Mouse (Mus musculus) midbrain, embryonic 12.5 days (tissue): ENCODE results near the gene 1600002K03Rik. TPM values are rescaled to one million over a fixed set of nuclear protein-coding genes. Genes with fewer than 3 reads are reported as not detected.

Experiments
- ATAC-seq: fragments of 200-750 bp; cut with Nextera tagmentation; 2 replicates; pipeline ENCODE4 v1.8.0; 2017; ENCODE audit warnings: low read depth, moderate TSS enrichment, moderate library complexity; ENCODE audit not compliant: low FRiP score
- H3K27ac ChIP-seq: fragments of 300-500 bp; sonication (generic); replicated peaks from 2 replicates; pipeline ENCODE4 v1.5.1; 2016; ENCODE audit warnings: mild to moderate bottlenecking
- H3K27me3 ChIP-seq: fragments of 300-500 bp; sonication (generic); 2 replicates; pipeline ENCODE4 v1.6.1; 2016; ENCODE audit warnings: mild to moderate bottlenecking
- H3K36me3 ChIP-seq: fragments of 300-500 bp; sonication (generic); 2 replicates; pipeline ENCODE4 v1.6.1; 2016
- H3K4me1 ChIP-seq: fragments of 300-500 bp; sonication (generic); 2 replicates; pipeline ENCODE4 v1.6.1; 2016
- H3K4me2 ChIP-seq: fragments of 300-500 bp; sonication (generic); replicated peaks from 2 replicates; pipeline ENCODE4 v1.6.1; 2016; ENCODE audit warnings: mild to moderate bottlenecking, moderate library complexity
- H3K4me3 ChIP-seq: fragments of 300-500 bp; sonication (generic); 2 replicates; pipeline ENCODE4 v1.5.1; 2016; ENCODE audit warnings: mild to moderate bottlenecking
- H3K9ac ChIP-seq: fragments of 300-500 bp; sonication (generic); replicated peaks from 2 replicates; pipeline ENCODE4 v1.6.1; 2016; ENCODE audit warnings: mild to moderate bottlenecking, moderate library complexity
- H3K9me3 ChIP-seq: fragments of 300-500 bp; sonication (generic); 2 replicates; pipeline ENCODE4 v1.6.1; 2016; ENCODE audit warnings: mild to moderate bottlenecking
- WGBS: fragments of 180-500 bp; shearing (Covaris S2); methylation state at CpG from one replicate; pipeline ENCODE4 v1.1.7; 2016; 5-methylcytosine and 5-hydroxymethylcytosine counted together
- polyA plus RNA-seq: library from polyadenylated mRNA; unstranded; fragments of >200 nt; fragmentation: Nextera tagmentation; extraction: Ambion mirVana; gene quantifications from 2 replicates; pipeline ENCODE4 v1.2.1, GENCODE M21; 2016

The 1600002K03Rik gene
- polyA plus RNA-seq, 1 experiment from 2014 or later: 12.9 TPM

- Histone ChIP-seq H3K4me1 (peaks cover 60% of the 10 kb centered on the region), H3K27ac (no peak overlapping the region), H3K9ac (peak overlapping the region; percentile 86), H3K36me3 (peaks cover 39% of the 10 kb centered on the region), H3K4me3 (peak overlapping the region; percentile 66), H3K9me3 (no peaks in the 10 kb centered on the region), H3K27me3 (peaks cover 60% of the 10 kb centered on the region), H3K4me2 (peak overlapping the region; percentile 95)
- 14% methylated on average over 49 of the region's 49 CpGs for WGBS
- no peak for ATAC-seq
Measured at GRCm38 (mm10) chr10:80136179-80136951, 36.4 kb upstream of the 1600002K03Rik start.

GRCm38 (mm10) chr10:80136952-80137625 lies 35.7 kb upstream of the 1600002K03Rik start:
- Histone ChIP-seq H3K9me3 (no peaks in the 10 kb centered on the region), H3K27ac (peak overlapping the region; percentile 91), H3K27me3 (peaks cover 52% of the 10 kb centered on the region), H3K36me3 (peaks cover 32% of the 10 kb centered on the region), H3K4me3 (peak overlapping the region; percentile 66), H3K4me1 (peaks cover 57% of the 10 kb centered on the region), H3K9ac (peak overlapping the region; percentile 86), H3K4me2 (peak overlapping the region; percentile 95)
- no peak for ATAC-seq
- WGBS: 3% methylated on average over 28 of the region's 29 CpGs

GRCm38 (mm10) chr10:80137626-80138552 lies 34.9 kb upstream of the 1600002K03Rik start:
- Histone ChIP-seq H3K27ac (peak overlapping the region; percentile 91), H3K36me3 (peaks cover 24% of the 10 kb centered on the region), H3K4me1 (peaks cover 60% of the 10 kb centered on the region), H3K4me2 (peak overlapping the region; percentile 95), H3K9me3 (no peaks in the 10 kb centered on the region), H3K9ac (peak overlapping the region; percentile 86), H3K4me3 (peak overlapping the region; percentile 66), H3K27me3 (peaks cover 44% of the 10 kb centered on the region)
- WGBS: 4% methylated on average over 31 of the region's 33 CpGs
- ATAC-seq: no peak

- WGBS: under 1% methylated on average over 63 of the region's 94 CpGs
- Histone ChIP-seq H3K27me3 (peaks cover 38% of the 10 kb centered on the region), H3K4me1 (peaks cover 61% of the 10 kb centered on the region)
Measured at GRCm38 (mm10) chr10:80138553-80139438, 33.9 kb upstream of the 1600002K03Rik start, which contains the start of gene Atp5d. Atp5d (plus strand) TSS chr10:80138632.

GRCm38 (mm10) chr10:80139439-80139775 lies 33.3 kb upstream of the 1600002K03Rik start:
- WGBS: 0% methylated on average over 9 of the region's 10 CpGs
- H3K27me3 ChIP-seq: peaks cover 38% of the 10 kb centered on the region
- no peak for ATAC-seq

More at GRCm38 (mm10) chr10:80138553-80139438, 33.9 kb upstream of the 1600002K03Rik start, which contains the start of gene Atp5d:
- no peaks in the 10 kb centered on the region for H3K9me3 ChIP-seq
- peak within 1 kb of the TSS; percentile 66 for H3K4me3 ChIP-seq
- 0 out of 2 replicates have a peak, but pooled peaks have one; percentile 3 for ATAC-seq
- peak within 1 kb of the TSS; percentile 86 for H3K9ac ChIP-seq
- peak within 1 kb of the TSS; percentile 91 for H3K27ac ChIP-seq
- peaks cover 18% of the 10 kb centered on the region for H3K36me3 ChIP-seq
- peak within 1 kb of the TSS; percentile 95 for H3K4me2 ChIP-seq

GRCm38 (mm10) chr10:80139975-80140665 lies 32.6 kb upstream of the 1600002K03Rik start:
- peaks cover 20% of the 10 kb centered on the region for H3K36me3 ChIP-seq
- H3K4me3 ChIP-seq: no peak overlapping the region
- H3K9me3 ChIP-seq: no peaks in the 10 kb centered on the region
- peaks cover 68% of the 10 kb centered on the region for H3K4me1 ChIP-seq
- H3K27ac ChIP-seq: no peak overlapping the region
- peaks cover 31% of the 10 kb centered on the region for H3K27me3 ChIP-seq
- H3K9ac ChIP-seq: no peak overlapping the region
- no peak for ATAC-seq
- H3K4me2 ChIP-seq: peak overlapping the region; percentile 95; the same call in 1 of the 2 replicates
- 75% methylated on average over 11 of the region's 11 CpGs for WGBS

More at GRCm38 (mm10) chr10:80139439-80139775, 33.3 kb upstream of the 1600002K03Rik start:
- peaks cover 18% of the 10 kb centered on the region for H3K36me3 ChIP-seq
- H3K27ac ChIP-seq: peak overlapping the region; percentile 91
- no peaks in the 10 kb centered on the region for H3K9me3 ChIP-seq
- peak overlapping the region; percentile 95 for H3K4me2 ChIP-seq
- H3K4me1 ChIP-seq: peaks cover 65% of the 10 kb centered on the region
- H3K9ac ChIP-seq: peak overlapping the region; percentile 86
- peak overlapping the region; percentile 66 for H3K4me3 ChIP-seq

GRCm38 (mm10) chr10:80140666-80141035 lies 32.1 kb upstream of the 1600002K03Rik start, which contains the start of gene Cbarp:
Cbarp (minus strand) TSS chr10:80140835.
- Histone ChIP-seq H3K4me3 (peak within 1 kb of the TSS; percentile 73), H3K27ac (peak within 1 kb of the TSS; percentile 91), H3K4me1 (peaks cover 73% of the 10 kb centered on the region), H3K4me2 (peak within 1 kb of the TSS; percentile 95), H3K27me3 (peaks cover 26% of the 10 kb centered on the region), H3K9ac (peak within 1 kb of the TSS; percentile 32; the same call in 1 of the 2 replicates), H3K36me3 (peaks cover 22% of the 10 kb centered on the region), H3K9me3 (no peaks in the 10 kb centered on the region)
- ATAC-seq: no peak
- 83% methylated on average over 10 of the region's 10 CpGs for WGBS

GRCm38 (mm10) chr10:80141243-80141642 lies 31.5 kb upstream of the 1600002K03Rik start:
- peaks cover 28% of the 10 kb centered on the region for H3K36me3 ChIP-seq
- WGBS: under 1% methylated on average over 29 of the region's 29 CpGs
- H3K27ac ChIP-seq: peak overlapping the region; percentile 83
- H3K4me3 ChIP-seq: peak overlapping the region; percentile 73
- H3K4me2 ChIP-seq: peak overlapping the region; percentile 81
- H3K4me1 ChIP-seq: peaks cover 77% of the 10 kb centered on the region
- H3K27me3 ChIP-seq: peaks cover 20% of the 10 kb centered on the region
- peak; percentile 50 for ATAC-seq
- H3K9me3 ChIP-seq: no peaks in the 10 kb centered on the region
- peak overlapping the region; percentile 32; the same call in 1 of the 2 replicates for H3K9ac ChIP-seq

- WGBS: 2% methylated on average over 43 of the region's 43 CpGs
- peak; percentile 83 for ATAC-seq
- Histone ChIP-seq H3K4me1 (peaks cover 77% of the 10 kb centered on the region), H3K4me2 (peak overlapping the region; percentile 81), H3K9me3 (no peaks in the 10 kb centered on the region), H3K36me3 (peaks cover 29% of the 10 kb centered on the region), H3K4me3 (peak overlapping the region; percentile 73), H3K27ac (peak overlapping the region; percentile 84), H3K9ac (peak overlapping the region; percentile 91), H3K27me3 (peaks cover 13% of the 10 kb centered on the region)
Measured at GRCm38 (mm10) chr10:80141786-80142529, 30.8 kb upstream of the 1600002K03Rik start.
